Mouse (Mus musculus) v-Abl transformed pro-B cells (cell line): Measurements from ENCODE around the gene Tmem263.

Source experiments
- in situ Hi-C, 2 experiments: fragments of 400-800 bp; cut with MboI; formaldehyde crosslinking; loops; one replicate each; pipeline ENCODE4 v1.15.1; 2025; ENCODE audit not compliant: unreplicated experiment in 2 of 2

Gene Tmem263

GRCm38 (mm10) chr10:85165306-85165705 is 62.9 kb downstream of the Tmem263 start:
- in situ Hi-C loops, result no loop called here
